Mouse (Mus musculus) thymus, adult 2 months (tissue): ENCODE measurements around the gene Gabrb3. TPM values are rescaled to one million over a fixed set of nuclear protein-coding genes. Genes with fewer than 3 reads are reported as not detected.

Source experiments
- DNase-seq: peaks from one replicate; pipeline ENCODE4 v3.0.0; 2021
- H3K27ac ChIP-seq: fragments of 200-500 bp; 2 replicates; pipeline ENCODE4 v1.5.1; 2012; ENCODE audit warnings: low read length, control low read depth; ENCODE audit not compliant: control insufficient read depth, insufficient read depth
- H3K27me3 ChIP-seq: fragments of 200-500 bp; 2 replicates; pipeline ENCODE4 v1.6.1; 2012; ENCODE audit warnings: mild to moderate bottlenecking, low read length, moderate library complexity, mixed read lengths; ENCODE audit not compliant: control insufficient read depth, insufficient read depth
- H3K36me3 ChIP-seq: fragments of 200-500 bp; 2 replicates; pipeline ENCODE4 v1.6.1; 2012; ENCODE audit warnings: mild to moderate bottlenecking, low read length, moderate library complexity; ENCODE audit not compliant: control insufficient read depth, insufficient read depth
- H3K4me1 ChIP-seq: fragments of 200-500 bp; replicated peaks from 2 replicates; pipeline ENCODE4 v1.6.1; 2012; ENCODE audit warnings: low read length; ENCODE audit not compliant: control insufficient read depth, insufficient read depth
- H3K4me3 ChIP-seq: fragments of 200-500 bp; 2 replicates; pipeline ENCODE4 v1.5.1; 2012; ENCODE audit warnings: mild to moderate bottlenecking, low read length, control low read depth, moderate library complexity; ENCODE audit not compliant: control insufficient read depth, insufficient read depth
- CTCF ChIP-seq: fragments of 200-500 bp; IDR thresholded peaks from 2 replicates; pipeline ENCODE4 v1.5.1; 2012; ENCODE audit warnings: mild to moderate bottlenecking, control low read depth, low read length, moderate library complexity, borderline replicate concordance; ENCODE audit not compliant: control insufficient read depth, poor library complexity, insufficient read depth; ENCODE audit errors: extremely low read depth
- POLR2A ChIP-seq: fragments of 200-500 bp; IDR thresholded peaks from 2 replicates; pipeline ENCODE4 v1.6.1; 2012; ENCODE audit warnings: mild to moderate bottlenecking, low read length, control low read depth, moderate library complexity; ENCODE audit not compliant: control insufficient read depth, poor library complexity, insufficient read depth; ENCODE audit errors: extremely low read depth
- WGBS: fragments of 180-500 bp; shearing (Covaris S2); methylation state at CpG from one replicate; pipeline ENCODE4 v1.1.7; 2018; 5-methylcytosine and 5-hydroxymethylcytosine counted together
- polyA plus RNA-seq: library from polyadenylated mRNA; depleted of rRNA; stranded (reverse); fragments of >200 nt; gene quantifications from 2 replicates; pipeline ENCODE4 v1.2.3, GENCODE M21; 2012

Gabrb3 gene
- polyA plus RNA-seq, 1 experiment: 0.07 TPM

- TF ChIP-seq CTCF (no peak), POLR2A (no peak)
- Histone ChIP-seq H3K4me3 (no peak overlapping the region), H3K36me3 (no peaks in the 10 kb centered on the region), H3K27ac (no peak overlapping the region), H3K27me3 (no peaks in the 10 kb centered on the region), H3K4me1 (no peaks in the 10 kb centered on the region)
- DNase-seq: no peak
- WGBS: 80% methylated on average over 4 of the region's 4 CpGs
These were observed 8.3 kb upstream of the Gabrb3 start for GRCm38 (mm10) chr7:57411163-57411562.

- H3K4me3 ChIP-seq: no peak overlapping the region
- TF ChIP-seq POLR2A (no peak), CTCF (no peak)
- no peak for DNase-seq
- no peak overlapping the region for H3K27ac ChIP-seq
- no peaks in the 10 kb centered on the region for H3K4me1 ChIP-seq
- no peaks in the 10 kb centered on the region for H3K36me3 ChIP-seq
- WGBS: 28% methylated on average over 1 of the region's 1 CpGs
- no peaks in the 10 kb centered on the region for H3K27me3 ChIP-seq
These were observed 6.6 kb upstream of the Gabrb3 start for GRCm38 (mm10) chr7:57412896-57413295.

- WGBS: 89% methylated on average over 1 of the region's 1 CpGs
- no peak for DNase-seq
- H3K4me3 ChIP-seq: no peak overlapping the region
- no peaks in the 10 kb centered on the region for H3K27me3 ChIP-seq
- no peaks in the 10 kb centered on the region for H3K4me1 ChIP-seq
- H3K36me3 ChIP-seq: no peaks in the 10 kb centered on the region
- no peak overlapping the region for H3K27ac ChIP-seq
- no peak for TF ChIP-seq POLR2A
- no peak for TF ChIP-seq CTCF
These were observed 1.6 kb downstream of the Gabrb3 start for GRCm38 (mm10) chr7:57421044-57421443.

GRCm38 (mm10) chr7:57422675-57423074 is 3.2 kb downstream of the Gabrb3 start:
- no peaks in the 10 kb centered on the region for H3K36me3 ChIP-seq
- H3K27me3 ChIP-seq: no peaks in the 10 kb centered on the region
- WGBS: 84% methylated on average over 1 of the region's 1 CpGs
- no peak overlapping the region for H3K27ac ChIP-seq
- TF ChIP-seq POLR2A (no peak), CTCF (no peak)
- DNase-seq: no peak
- no peak overlapping the region for H3K4me3 ChIP-seq
- H3K4me1 ChIP-seq: no peaks in the 10 kb centered on the region

GRCm38 (mm10) chr7:57448239-57448638 is 28.7 kb downstream of the Gabrb3 start:
- Histone ChIP-seq H3K27me3 (no peaks in the 10 kb centered on the region), H3K4me1 (no peaks in the 10 kb centered on the region), H3K27ac (no peak overlapping the region), H3K4me3 (no peak overlapping the region), H3K36me3 (no peaks in the 10 kb centered on the region)
- 69% methylated on average over 1 of the region's 1 CpGs for WGBS
- TF ChIP-seq CTCF (no peak), POLR2A (no peak)
- DNase-seq: no peak

- H3K4me1 ChIP-seq: no peaks in the 10 kb centered on the region
- WGBS: 76% methylated on average over 5 of the region's 5 CpGs
These were observed 40.9 kb downstream of the Gabrb3 start for GRCm38 (mm10) chr7:57460354-57460753.

GRCm38 (mm10) chr7:57471316-57471715 is 51.8 kb downstream of the Gabrb3 start:
- no peak for DNase-seq
- Histone ChIP-seq H3K4me3 (no peak overlapping the region), H3K27me3 (no peaks in the 10 kb centered on the region), H3K27ac (no peak overlapping the region), H3K36me3 (no peaks in the 10 kb centered on the region), H3K4me1 (no peaks in the 10 kb centered on the region)
- 87% methylated on average over 1 of the region's 1 CpGs for WGBS
- no peak for TF ChIP-seq POLR2A
- no peak for TF ChIP-seq CTCF

More at GRCm38 (mm10) chr7:57460354-57460753, 40.9 kb downstream of the Gabrb3 start:
- no peak overlapping the region for H3K27ac ChIP-seq
- no peaks in the 10 kb centered on the region for H3K27me3 ChIP-seq
- TF ChIP-seq POLR2A: no peak
- DNase-seq: no peak
- H3K4me3 ChIP-seq: no peak overlapping the region
- no peaks in the 10 kb centered on the region for H3K36me3 ChIP-seq
